Mouse (Mus musculus): Measurements from ENCODE around the gene Gm11034. TPM values are rescaled to one million over a fixed set of nuclear protein-coding genes. Genes with fewer than 3 reads are reported as not detected.

The Gm11034 gene
- total and polyA plus RNA-seq, 3 experiments = not detected

DNA sequence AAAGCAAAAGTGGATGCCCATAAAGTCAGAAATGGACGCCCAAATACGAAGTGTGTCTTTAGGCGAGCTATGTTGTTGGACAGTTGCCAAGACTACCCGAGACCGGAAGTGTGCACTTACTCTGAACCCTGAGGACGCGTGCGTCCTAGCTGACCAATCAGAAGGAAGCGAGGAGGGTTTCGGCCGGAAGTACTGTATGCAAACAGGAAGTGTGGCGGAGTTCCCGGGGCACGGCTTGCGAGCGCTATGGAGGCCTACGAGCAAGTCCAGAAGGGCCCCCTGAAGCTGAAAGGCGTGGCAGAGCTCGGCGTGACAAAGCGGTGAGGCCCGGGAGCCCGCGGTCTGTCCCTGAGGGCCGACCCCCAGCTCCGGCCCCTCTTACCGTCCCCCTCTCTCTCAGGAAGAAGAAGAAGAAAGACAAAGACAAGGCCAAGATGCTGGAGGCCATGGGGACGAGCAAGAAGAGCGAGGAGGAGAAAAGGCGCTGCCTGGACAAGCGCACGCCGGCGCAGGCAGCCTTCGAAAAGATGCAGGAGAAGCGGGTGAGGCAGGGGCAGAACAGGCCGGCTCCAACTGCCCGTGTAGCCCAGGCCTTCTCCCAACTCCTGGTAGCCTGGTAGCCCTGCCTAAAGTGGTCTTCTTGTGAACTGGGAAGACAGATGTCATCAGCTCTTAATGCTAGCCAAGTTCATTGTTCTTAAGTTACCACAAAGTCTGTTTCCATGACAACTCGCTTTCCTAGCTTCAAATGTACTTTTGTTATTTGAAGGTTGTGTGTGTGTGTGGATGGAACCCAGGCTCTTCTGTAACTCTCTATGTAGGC lies 6.3 kb upstream of the Gm11034 start, which contains the start of gene Fam32a:
Gene Fam32a, plus strand, starts transcription at position 190 of the 823 bp plus-strand sequence.
- no peaks in the 10 kb centered on the region for H3K9me3 ChIP-seq (replicated peaks; ENCODE audit: insufficient read depth, low read length)
- peak within 1 kb of the TSS; percentile 76 to 81 for H3K4me3 ChIP-seq (ENCODE audit: control insufficient read depth in 1 of 2, insufficient read depth in 1 of 2, low read depth in 2 of 2, low read length in 2 of 2)
- peaks cover 23% of the 10 kb centered on the region for H3K79me2 ChIP-seq (ENCODE audit: control insufficient read depth, insufficient read depth, low read length, poor library complexity)
- H3K27ac ChIP-seq (ENCODE audit: control insufficient read depth, low read depth, low read length) = peak within 1 kb of the TSS; percentile 51
- TF ChIP-seq TBP (IDR thresholded peaks at IDR 0.05; ENCODE audit: low read depth, low read length) (peak; percentile 76), NRF1 (IDR thresholded peaks at IDR 0.05; ENCODE audit: insufficient read depth, low read depth, low read length, poor library complexity, severe bottlenecking) (peak; percentile 66), SIN3A (IDR thresholded peaks at IDR 0.05; ENCODE audit: low read length) (peak; percentile 85), GATA1 (IDR thresholded peaks at IDR 0.05; ENCODE audit: low read depth, low read length) (no peak), ELF1 (IDR thresholded peaks at IDR 0.05; ENCODE audit: low read depth, low read length) (peak; percentile 97), NELFE (IDR thresholded peaks at IDR 0.05; ENCODE audit: low read depth, low read length) (peak; percentile 68; the same call in 1 of the 2 replicates), MXI1 (IDR thresholded peaks at IDR 0.05; ENCODE audit: low read depth, low read length) (peak; percentile 81), POLR2AphosphoS2 (IDR thresholded peaks at IDR 0.05; ENCODE audit: low read length) (peak; percentile 54; the same call in 1 of the 2 replicates), MAFK (IDR thresholded peaks at IDR 0.05; ENCODE audit: borderline replicate concordance, low read depth, low read length) (no peak), CTCF (IDR thresholded peaks at IDR 0.05 in 2 of 3, conservative IDR thresholded peaks at IDR 0.05 in 1 of 3; ENCODE audit: control insufficient read depth in 1 of 3, insufficient read depth in 1 of 3, low read depth in 2 of 3, low read length in 3 of 3, poor library complexity in 1 of 3, severe bottlenecking in 1 of 3) (no peak), ETS1 (IDR thresholded peaks at IDR 0.05; ENCODE audit: low read depth, low read length) (peak; percentile 58; the same call in 1 of the 2 replicates), USF1 (IDR thresholded peaks at IDR 0.05; ENCODE audit: low read depth, low read length) (peak; percentile 66), MAX (IDR thresholded peaks at IDR 0.05; ENCODE audit: low read length) (peak; percentile 75), KAT2A (conservative IDR thresholded peaks at IDR 0.05; ENCODE audit: low read depth, low read length) (peak; percentile 63), POLR2A (IDR thresholded peaks at IDR 0.05; ENCODE audit: control insufficient read depth in 1 of 2, insufficient read depth in 1 of 2, low read depth in 1 of 2, low read length in 2 of 2, poor library complexity in 1 of 2) (peak; percentile 44 to 62; a peak in 3 of 4 replicates), HCFC1 (IDR thresholded peaks at IDR 0.05; ENCODE audit: low read depth, low read length) (peak; percentile 90), POLR2AphosphoS5 (IDR thresholded peaks at IDR 0.05; ENCODE audit: borderline replicate concordance, low read depth, low read length) (no peak), BHLHE40 (IDR thresholded peaks at IDR 0.05; ENCODE audit: borderline replicate concordance, low read depth, low read length) (peak; percentile 75; the same call in 1 of the 2 replicates), ZKSCAN1 (IDR thresholded peaks at IDR 0.05; ENCODE audit: low read depth, low read length) (no peak), MEF2A (IDR thresholded peaks at IDR 0.05; ENCODE audit: extremely low read depth, insufficient replicate concordance, low read depth, low read length, poor library complexity, severe bottlenecking) (no peak), TCF12 (IDR thresholded peaks at IDR 0.05; ENCODE audit: low read depth, low read length) (no peak; the same call in 1 of the 2 replicates), MYC (IDR thresholded peaks at IDR 0.05; ENCODE audit: low read depth, low read length) (peak; percentile 88), RAD21 (IDR thresholded peaks at IDR 0.05; ENCODE audit: low read depth, low read length) (no peak)
- peak within 1 kb of the TSS; percentile 75 for H3K9ac ChIP-seq (ENCODE audit: control insufficient read depth, low read depth, low read length, poor library complexity, severe bottlenecking)
- peak; percentile 99 for DNase-seq (ENCODE audit: low read depth, low spot score)
- H3K4me1 ChIP-seq (ENCODE audit: control insufficient read depth in 1 of 2, insufficient read depth in 2 of 2, low read length in 2 of 2) = peaks cover 0 to 18% of the 10 kb centered on the region in 2 experiments; a peak in 2 of 4 replicates
- no peaks in the 10 kb centered on the region for H3K27me3 ChIP-seq (ENCODE audit: control insufficient read depth in 1 of 2, insufficient read depth in 2 of 2, low read length in 2 of 2)
- peaks cover 0 to 8% of the 10 kb centered on the region in 2 experiments; a peak in 2 of 4 replicates for H3K36me3 ChIP-seq (ENCODE audit: control insufficient read depth in 1 of 2, insufficient read depth in 2 of 2, low read length in 2 of 2)
